Mouse (Mus musculus) frontal cortex, postnatal 36 days (tissue): Measurements from ENCODE around the gene Haus8.
"Not testable (repeated sequence)": the region's sequence is repeated elsewhere in the genome, so short reads cannot be mapped to it uniquely, and the experiment has no call there.

Experiments
- DNase-seq, 2 experiments: peaks; one replicate each; pipeline ENCODE4 v3.0.0; 2022; ENCODE audit warnings: low spot score in 2 of 2

Gene Haus8

GRCm38 (mm10) chr8:71272286-71273150 is at the start of gene Haus8, which contains the start of gene Myo9b:
Gene Haus8, minus strand, starts transcription at chr8:71272934.
Gene Myo9b, plus strand, starts transcription at chr8:71272714.
- DNase-seq: peak; percentile 94 to 98

GRCm38 (mm10) chr8:71319760-71320159 is 47.0 kb upstream of the Haus8 start:
- not testable (repeated sequence) for DNase-seq

GRCm38 (mm10) chr8:71318610-71319009 is 45.9 kb upstream of the Haus8 start:
- DNase-seq: not testable (repeated sequence)

- DNase-seq: no peak
Measured at GRCm38 (mm10) chr8:71316486-71317031, 43.8 kb upstream of the Haus8 start.

- no peak for DNase-seq
Measured at GRCm38 (mm10) chr8:71315972-71316371, 43.2 kb upstream of the Haus8 start.

GRCm38 (mm10) chr8:71313951-71314350 is 41.2 kb upstream of the Haus8 start:
- DNase-seq: no peak

GRCm38 (mm10) chr8:71312700-71313099 is 40.0 kb upstream of the Haus8 start:
- no peak for DNase-seq

- no peak for DNase-seq
Measured at GRCm38 (mm10) chr8:71310446-71310845, 37.7 kb upstream of the Haus8 start.

GRCm38 (mm10) chr8:71307913-71308312 is 35.2 kb upstream of the Haus8 start:
- no peak for DNase-seq

GRCm38 (mm10) chr8:71307371-71307770 is 34.6 kb upstream of the Haus8 start:
- no peak for DNase-seq

- DNase-seq: no peak
Measured at GRCm38 (mm10) chr8:71305988-71306387, 33.3 kb upstream of the Haus8 start.

- no peak for DNase-seq
Measured at GRCm38 (mm10) chr8:71303632-71304031, 30.9 kb upstream of the Haus8 start.

- no peak for DNase-seq
Measured at GRCm38 (mm10) chr8:71302788-71303187, 30.1 kb upstream of the Haus8 start.

- DNase-seq: no peak
Measured at GRCm38 (mm10) chr8:71299716-71300115, 27.0 kb upstream of the Haus8 start.

GRCm38 (mm10) chr8:71297439-71297838 is 24.7 kb upstream of the Haus8 start:
- no peak for DNase-seq

GRCm38 (mm10) chr8:71296784-71297183 is 24.1 kb upstream of the Haus8 start:
- DNase-seq: no peak

- no peak for DNase-seq
Measured at GRCm38 (mm10) chr8:71296188-71296621, 23.5 kb upstream of the Haus8 start.

GRCm38 (mm10) chr8:71293930-71294329 is 21.2 kb upstream of the Haus8 start:
- DNase-seq: not testable (repeated sequence)

GRCm38 (mm10) chr8:71291351-71291750 is 18.6 kb upstream of the Haus8 start:
- DNase-seq: no peak

- no peak for DNase-seq
Measured at GRCm38 (mm10) chr8:71290911-71291310, 18.2 kb upstream of the Haus8 start.

- no peak for DNase-seq
Measured at GRCm38 (mm10) chr8:71290211-71290610, 17.5 kb upstream of the Haus8 start.

- DNase-seq: no peak
Measured at GRCm38 (mm10) chr8:71289098-71289497, 16.4 kb upstream of the Haus8 start.

- no peak for DNase-seq
Measured at GRCm38 (mm10) chr8:71288441-71288949, 15.8 kb upstream of the Haus8 start.
